Mouse (Mus musculus) fat pad, adult 2 months (tissue): ENCODE results near the gene Clec2i.
"Not testable (repeated sequence)": the region's sequence is repeated elsewhere in the genome, so short reads cannot be mapped to it uniquely, and the experiment has no call there.

Experiments
- DNase-seq: peaks from one replicate; pipeline ENCODE4 v3.0.0-alpha.2; 2011; ENCODE audit warnings: low read depth, low spot score; ENCODE audit errors: extremely low read depth

Clec2i gene

GRCm38 (mm10) chr6:128854024-128854820 is 33.2 kb upstream of the Clec2i start:
- no peak for DNase-seq

GRCm38 (mm10) chr6:128854895-128855294 is 32.5 kb upstream of the Clec2i start:
- DNase-seq, result no peak

GRCm38 (mm10) chr6:128855477-128855876 is 31.9 kb upstream of the Clec2i start:
- no peak for DNase-seq

- DNase-seq, result no peak
These were observed 31.1 kb upstream of the Clec2i start for GRCm38 (mm10) chr6:128856250-128856649.

- DNase-seq, result no peak
These were observed 29.4 kb upstream of the Clec2i start for GRCm38 (mm10) chr6:128857976-128858375.

GRCm38 (mm10) chr6:128868861-128869260 is 18.5 kb upstream of the Clec2i start:
- no peak for DNase-seq

GRCm38 (mm10) chr6:128871910-128872610 is 15.3 kb upstream of the Clec2i start:
- no peak for DNase-seq

GRCm38 (mm10) chr6:128888834-128889233 is 1.4 kb downstream of the Clec2i start:
- DNase-seq, result no peak

- DNase-seq, result no peak
These were observed 3.6 kb downstream of the Clec2i start, which contains the start of gene BC035044 for GRCm38 (mm10) chr6:128890948-128891355. Gene BC035044, minus strand, starts transcription at chr6:128891126.

GRCm38 (mm10) chr6:128895404-128896001 is 8.1 kb downstream of the Clec2i start:
- no peak for DNase-seq

- DNase-seq, result no peak
These were observed 12.7 kb downstream of the Clec2i start for GRCm38 (mm10) chr6:128900044-128900443.

- not testable (repeated sequence) for DNase-seq
These were observed 13.6 kb downstream of the Clec2i start for GRCm38 (mm10) chr6:128900796-128901552.

- DNase-seq, result no peak
These were observed 26.3 kb downstream of the Clec2i start for GRCm38 (mm10) chr6:128913598-128914254.

- peak; percentile 33 for DNase-seq
These were observed 29.9 kb downstream of the Clec2i start for GRCm38 (mm10) chr6:128917322-128917721.

GRCm38 (mm10) chr6:128933050-128933449 is 45.7 kb downstream of the Clec2i start:
- no peak for DNase-seq

- DNase-seq, result not testable (repeated sequence)
These were observed 46.7 kb downstream of the Clec2i start, which contains the start of gene Clec2g for GRCm38 (mm10) chr6:128934081-128934480. Gene Clec2g, plus strand, starts transcription at chr6:128934381.

- DNase-seq, result not testable (repeated sequence)
These were observed 48.7 kb downstream of the Clec2i start for GRCm38 (mm10) chr6:128935889-128936665.

GRCm38 (mm10) chr6:128941646-128942421 is 54.4 kb downstream of the Clec2i start:
- DNase-seq, result no peak

- DNase-seq, result no peak
These were observed 58.2 kb downstream of the Clec2i start for GRCm38 (mm10) chr6:128945564-128945963.
